Mouse (Mus musculus): ENCODE data around the gene C2cd2l.

GRCm38 (mm10) chr9:44342605-44343004, 22.5 kb upstream of the C2cd2l start:
- TF ChIP-seq POLR2A (IDR thresholded peaks at IDR 0.05; ENCODE audit: low read depth, low read length) (no peak), CTCF (conservative IDR thresholded peaks at IDR 0.05; ENCODE audit: insufficient read depth, insufficient read length, low read depth, low read length) (no peak)

All from kidney, adult 2 months (tissue).